Mouse (Mus musculus): ENCODE measurements around the gene Sp9. TPM values are rescaled to one million over a fixed set of nuclear protein-coding genes. Genes with fewer than 3 reads are reported as not detected.

The Sp9 gene
- polyA plus RNA-seq, 1 experiment from 2014 or later = not detected

- Histone ChIP-seq H3K9ac (ENCODE audit: low read depth, low read length) (no peak overlapping the region), H3K27me3 (ENCODE audit: control insufficient read depth, insufficient read depth, low read depth, low read length) (peaks cover 82% of the 10 kb centered on the region), H3K4me2 (ENCODE audit: low read depth, low read length) (peak overlapping the region; percentile 32; the same call in 1 of the 2 replicates), H3K9me3 (replicated peaks; ENCODE audit: control insufficient read depth, low read length) (no peaks in the 10 kb centered on the region), H3K4me3 (ENCODE audit: low read depth, low read length) (peak overlapping the region; percentile 24; the same call in 1 of the 2 replicates), H3K4me1 (ENCODE audit: control insufficient read depth, low read depth, low read length) (peaks cover 34% of the 10 kb centered on the region), H3K27ac (ENCODE audit: low read length) (no peak overlapping the region), H3K36me3 (ENCODE audit: control insufficient read depth, insufficient read depth) (no peaks in the 10 kb centered on the region)
- ATAC-seq (ENCODE audit: low read depth) = no peak
- 2% methylated on average over 20 of the region's 20 CpGs for WGBS (ENCODE audit: insufficient replicate concordance)
Measured at GRCm38 (mm10) chr2:73278131-73278854, 6.6 kb downstream of the Sp9 start.

GRCm38 (mm10) chr2:73278869-73279268, 7.1 kb downstream of the Sp9 start:
- ATAC-seq (ENCODE audit: low read depth) = 0 out of 2 replicates have a peak, but pooled peaks have one; percentile 5
- Histone ChIP-seq H3K27ac (ENCODE audit: low read length) (no peak overlapping the region), H3K4me2 (ENCODE audit: low read depth, low read length) (peak overlapping the region; percentile 32), H3K9ac (ENCODE audit: low read depth, low read length) (no peak overlapping the region), H3K27me3 (ENCODE audit: control insufficient read depth, insufficient read depth, low read depth, low read length) (peaks cover 76% of the 10 kb centered on the region), H3K9me3 (replicated peaks; ENCODE audit: control insufficient read depth, low read length) (no peaks in the 10 kb centered on the region), H3K4me1 (ENCODE audit: control insufficient read depth, low read depth, low read length) (peaks cover 28% of the 10 kb centered on the region), H3K4me3 (ENCODE audit: low read depth, low read length) (peak overlapping the region; percentile 24; the same call in 1 of the 2 replicates), H3K36me3 (ENCODE audit: control insufficient read depth, insufficient read depth) (no peaks in the 10 kb centered on the region)
- WGBS (ENCODE audit: insufficient replicate concordance) = 2% methylated on average over 17 of the region's 17 CpGs

DNA sequence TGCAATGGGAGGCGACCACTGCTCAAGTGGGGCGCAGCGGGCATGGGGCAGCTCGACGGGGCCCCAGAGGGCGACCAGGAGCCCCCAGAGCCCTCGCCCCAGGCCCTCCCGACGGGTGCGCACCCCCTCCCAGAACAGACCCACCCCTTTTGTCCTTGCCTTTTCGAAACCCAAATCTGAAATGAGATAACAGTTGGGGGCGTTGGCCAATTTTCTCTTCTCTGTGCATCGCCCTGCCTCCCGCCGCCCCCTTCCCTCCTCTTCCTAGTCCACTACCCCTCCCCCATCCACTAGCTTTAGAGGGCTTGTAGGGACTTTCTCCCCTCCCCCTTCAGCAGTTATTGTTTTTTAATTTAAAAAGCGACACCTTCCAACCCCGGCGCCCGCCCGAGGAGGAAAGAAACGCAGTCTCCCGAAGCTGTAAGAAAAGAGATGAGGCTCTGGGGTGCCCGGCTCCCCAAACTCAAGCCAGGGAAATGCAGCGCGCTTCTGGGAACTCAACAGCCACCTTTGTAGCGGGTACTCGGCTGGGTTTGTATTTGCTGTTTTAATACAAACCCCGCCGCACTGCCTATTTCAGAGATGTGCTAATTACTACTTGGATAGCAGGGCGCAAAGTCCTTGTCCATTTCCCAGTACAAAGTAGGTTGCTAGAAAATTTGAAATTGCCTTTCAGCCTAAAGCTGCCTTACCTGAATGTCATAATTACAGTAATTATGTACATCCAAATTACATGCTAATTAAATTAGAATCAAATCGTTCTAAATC, 7.7 kb downstream of the Sp9 start:
- ATAC-seq (ENCODE audit: low read depth) = no peak
- WGBS (ENCODE audit: insufficient replicate concordance) = 3% methylated on average over 31 of the region's 31 CpGs
- no peaks in the 10 kb centered on the region for H3K36me3 ChIP-seq (ENCODE audit: control insufficient read depth, insufficient read depth)
- H3K9me3 ChIP-seq (replicated peaks; ENCODE audit: control insufficient read depth, low read length) = no peaks in the 10 kb centered on the region
- H3K4me1 ChIP-seq (ENCODE audit: control insufficient read depth, low read depth, low read length) = peaks cover 23% of the 10 kb centered on the region
- H3K4me2 ChIP-seq (ENCODE audit: low read depth, low read length) = peak overlapping the region; percentile 32
- H3K4me3 ChIP-seq (ENCODE audit: low read depth, low read length) = peak overlapping the region; percentile 24; the same call in 1 of the 2 replicates
- no peak overlapping the region for H3K27ac ChIP-seq (ENCODE audit: low read length)
- H3K27me3 ChIP-seq (ENCODE audit: control insufficient read depth, insufficient read depth, low read depth, low read length) = peaks cover 70% of the 10 kb centered on the region
- no peak overlapping the region for H3K9ac ChIP-seq (ENCODE audit: low read depth, low read length)

DNA sequence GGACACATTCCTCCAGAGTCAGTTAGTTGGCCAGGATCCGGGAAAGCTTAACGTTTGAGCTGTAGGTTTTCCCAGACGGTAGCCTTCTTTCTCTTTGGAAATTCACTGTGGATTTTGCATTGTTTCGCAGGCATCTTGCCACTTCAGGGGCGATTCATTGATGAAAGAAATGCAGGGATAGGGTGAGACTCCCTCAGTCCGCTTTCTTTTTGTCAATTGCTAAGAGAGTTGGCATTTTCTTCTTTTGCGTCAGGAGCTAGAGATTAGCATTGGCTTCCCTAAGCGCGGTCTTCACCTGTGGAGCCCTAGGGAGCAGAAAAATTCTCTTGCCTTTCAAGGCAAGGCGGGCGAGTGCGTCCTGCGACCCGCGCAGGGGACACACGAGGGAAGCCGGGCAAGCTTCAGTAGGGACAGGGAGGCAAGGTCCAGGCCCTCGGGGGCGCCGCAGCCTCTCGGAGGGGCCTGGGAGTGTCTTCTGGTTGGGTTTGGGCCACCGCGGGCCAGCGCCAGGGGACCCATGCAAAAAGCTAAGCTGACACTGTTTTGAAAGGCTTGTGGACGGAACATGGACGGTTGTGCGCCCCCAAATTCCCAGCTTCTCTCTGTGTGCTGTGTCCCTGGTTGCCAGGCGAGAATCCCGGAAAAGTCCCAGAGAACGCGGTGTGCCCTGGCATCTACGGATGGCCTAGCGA, 8.8 kb downstream of the Sp9 start:
- Histone ChIP-seq H3K27ac (ENCODE audit: low read length) (no peak overlapping the region), H3K36me3 (ENCODE audit: control insufficient read depth, insufficient read depth) (peaks cover 4% of the 10 kb centered on the region), H3K27me3 (ENCODE audit: control insufficient read depth, insufficient read depth, low read depth, low read length) (peaks cover 65% of the 10 kb centered on the region), H3K4me3 (ENCODE audit: low read depth, low read length) (peak overlapping the region; percentile 10), H3K4me1 (ENCODE audit: control insufficient read depth, low read depth, low read length) (peaks cover 22% of the 10 kb centered on the region), H3K9me3 (replicated peaks; ENCODE audit: control insufficient read depth, low read length) (no peaks in the 10 kb centered on the region), H3K4me2 (ENCODE audit: low read depth, low read length) (peak overlapping the region; percentile 6; the same call in 1 of the 2 replicates), H3K9ac (ENCODE audit: low read depth, low read length) (no peak overlapping the region)
- ATAC-seq (ENCODE audit: low read depth) = no peak
- 3% methylated on average over 33 of the region's 33 CpGs for WGBS (ENCODE audit: insufficient replicate concordance)

DNA sequence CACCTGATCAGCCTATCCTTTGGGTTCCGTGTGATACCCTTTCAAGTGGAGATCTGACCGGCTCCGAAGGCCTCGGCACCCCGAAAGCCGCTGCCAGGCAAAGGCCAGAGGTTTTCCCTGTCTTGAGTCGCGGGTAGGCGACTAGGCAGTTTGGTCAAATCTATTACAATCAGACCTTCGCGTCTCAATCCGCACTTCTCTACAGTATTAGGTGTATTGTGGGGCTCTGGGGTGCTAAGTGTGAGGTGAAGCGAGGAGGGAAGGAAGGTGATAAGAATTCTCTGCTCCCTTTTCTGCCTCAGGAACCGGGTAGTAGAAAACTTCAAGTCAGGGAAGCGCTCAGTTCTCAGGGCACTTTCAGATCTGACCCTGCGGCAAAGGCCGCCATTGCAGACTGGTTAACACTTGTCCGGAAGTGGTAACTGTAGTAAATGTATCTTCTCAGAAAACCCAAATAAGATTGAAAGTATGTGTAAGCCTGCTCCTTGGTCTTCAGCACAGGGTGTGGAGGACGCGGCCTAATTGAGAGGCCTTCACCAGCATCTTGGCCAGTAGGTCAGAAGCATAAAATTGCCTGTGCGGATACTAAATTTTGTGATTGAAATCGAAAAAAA, 9.4 kb downstream of the Sp9 start:
- H3K9me3 ChIP-seq (replicated peaks; ENCODE audit: control insufficient read depth, low read length) = no peaks in the 10 kb centered on the region
- peaks cover 22% of the 10 kb centered on the region for H3K4me1 ChIP-seq (ENCODE audit: control insufficient read depth, low read depth, low read length)
- H3K27me3 ChIP-seq (ENCODE audit: control insufficient read depth, insufficient read depth, low read depth, low read length) = peaks cover 59% of the 10 kb centered on the region
- H3K27ac ChIP-seq (ENCODE audit: low read length) = no peak overlapping the region
- H3K4me3 ChIP-seq (ENCODE audit: low read depth, low read length) = peak overlapping the region; percentile 10; the same call in 1 of the 2 replicates
- H3K4me2 ChIP-seq (ENCODE audit: low read depth, low read length) = 0 out of 2 replicates have a peak overlapping the region, but pooled peaks have one; percentile 6
- no peak overlapping the region for H3K9ac ChIP-seq (ENCODE audit: low read depth, low read length)
- ATAC-seq (ENCODE audit: low read depth) = no peak
- 12% methylated on average over 22 of the region's 22 CpGs for WGBS (ENCODE audit: insufficient replicate concordance)
- peaks cover 4% of the 10 kb centered on the region for H3K36me3 ChIP-seq (ENCODE audit: control insufficient read depth, insufficient read depth)

GRCm38 (mm10) chr2:73281707-73282106, 10.0 kb downstream of the Sp9 start:
- no peak overlapping the region for H3K4me3 ChIP-seq (ENCODE audit: low read depth, low read length)
- H3K36me3 ChIP-seq (ENCODE audit: control insufficient read depth, insufficient read depth) = peaks cover 7% of the 10 kb centered on the region
- 0 out of 2 replicates have a peak overlapping the region, but pooled peaks have one; percentile 2 for H3K4me2 ChIP-seq (ENCODE audit: low read depth, low read length)
- no peak for ATAC-seq (ENCODE audit: low read depth)
- H3K9ac ChIP-seq (ENCODE audit: low read depth, low read length) = no peak overlapping the region
- peaks cover 22% of the 10 kb centered on the region for H3K4me1 ChIP-seq (ENCODE audit: control insufficient read depth, low read depth, low read length)
- 17% methylated on average over 7 of the region's 7 CpGs for WGBS (ENCODE audit: insufficient replicate concordance)
- no peaks in the 10 kb centered on the region for H3K9me3 ChIP-seq (replicated peaks; ENCODE audit: control insufficient read depth, low read length)
- H3K27me3 ChIP-seq (ENCODE audit: control insufficient read depth, insufficient read depth, low read depth, low read length) = peaks cover 54% of the 10 kb centered on the region
- no peak overlapping the region for H3K27ac ChIP-seq (ENCODE audit: low read length)

GRCm38 (mm10) chr2:73285630-73286029, 13.9 kb downstream of the Sp9 start:
- no peak overlapping the region for H3K27ac ChIP-seq (ENCODE audit: low read length)
- peaks cover 3% of the 10 kb centered on the region; the same call in 1 of the 2 replicates for H3K4me1 ChIP-seq (ENCODE audit: control insufficient read depth, low read depth, low read length)
- no peak overlapping the region for H3K9ac ChIP-seq (ENCODE audit: low read depth, low read length)
- H3K4me3 ChIP-seq (ENCODE audit: low read depth, low read length) = no peak overlapping the region
- no peak for ATAC-seq (ENCODE audit: low read depth)
- no peak overlapping the region for H3K4me2 ChIP-seq (ENCODE audit: low read depth, low read length)
- peaks cover 10% of the 10 kb centered on the region for H3K36me3 ChIP-seq (ENCODE audit: control insufficient read depth, insufficient read depth)
- H3K9me3 ChIP-seq (replicated peaks; ENCODE audit: control insufficient read depth, low read length) = no peaks in the 10 kb centered on the region
- H3K27me3 ChIP-seq (ENCODE audit: control insufficient read depth, insufficient read depth, low read depth, low read length) = peaks cover 16% of the 10 kb centered on the region
- WGBS (ENCODE audit: insufficient replicate concordance) = 10% methylated on average over 2 of the region's 2 CpGs

DNA sequence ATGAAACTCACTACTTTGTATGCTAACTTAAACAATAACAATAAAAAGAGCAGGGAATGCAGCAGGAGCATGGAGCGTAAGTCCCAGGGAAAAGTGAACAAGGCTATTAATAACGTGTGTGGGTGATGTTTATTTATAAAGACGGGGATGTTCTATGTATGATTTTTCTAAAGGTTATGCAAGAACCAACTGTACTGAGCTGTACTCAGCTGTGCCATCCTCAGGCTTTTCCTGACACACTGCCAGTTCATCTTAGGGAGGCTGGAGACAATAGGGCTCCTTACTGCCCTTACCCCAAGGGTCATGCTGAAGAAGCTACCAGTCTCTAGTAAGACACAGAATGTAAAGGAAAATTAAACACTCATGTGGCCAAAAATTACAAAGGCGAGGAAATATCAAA, 19.4 kb downstream of the Sp9 start:
- whole genome bisulfite sequencing (ENCODE audit: insufficient replicate concordance) = 83% methylated on average over 4 of the region's 4 CpGs
- Histone ChIP-seq H3K4me3 (ENCODE audit: low read depth, low read length) (no peak overlapping the region), H3K27ac (ENCODE audit: low read length) (no peak overlapping the region), H3K4me1 (ENCODE audit: control insufficient read depth, low read depth, low read length) (peaks cover 6% of the 10 kb centered on the region), H3K27me3 (ENCODE audit: control insufficient read depth, insufficient read depth, low read depth, low read length) (no peaks in the 10 kb centered on the region), H3K9me3 (replicated peaks; ENCODE audit: control insufficient read depth, low read length) (no peaks in the 10 kb centered on the region), H3K4me2 (ENCODE audit: low read depth, low read length) (no peak overlapping the region), H3K9ac (ENCODE audit: low read depth, low read length) (no peak overlapping the region), H3K36me3 (ENCODE audit: control insufficient read depth, insufficient read depth) (peaks cover 19% of the 10 kb centered on the region; the same call in 1 of the 2 replicates)
- no peak for ATAC-seq (ENCODE audit: low read depth)
